Mouse (Mus musculus): ENCODE measurements at regions not wholly inside any gene's neighbourhood (a gene's known extent, or its start where the extent isn't known, plus 50 kb on each side); places are given as distances from the start of the nearest gene placed in this dataset.

DNA sequence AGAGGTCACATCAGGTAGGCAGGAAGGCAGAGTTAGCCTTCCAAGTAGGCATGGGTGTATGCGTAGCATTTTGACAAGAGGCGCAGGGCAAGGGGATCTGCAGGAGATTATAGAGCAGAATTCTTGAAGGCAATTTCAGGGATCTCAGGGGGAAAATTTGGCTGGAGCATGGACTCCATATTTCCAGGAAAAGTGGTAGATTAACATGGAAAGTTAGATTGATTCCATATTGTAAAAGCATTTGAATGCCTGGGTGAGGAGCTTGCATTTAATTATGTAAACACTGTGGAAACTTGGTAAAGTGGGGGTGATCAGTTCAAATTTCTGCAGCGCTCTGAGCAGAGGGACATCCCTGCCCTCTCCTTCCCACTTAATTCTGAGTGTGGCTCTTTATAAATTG is 146.7 kb downstream of the Pax3 start:
- Histone ChIP-seq H3K36me3 (ENCODE audit: control insufficient read depth, insufficient read depth, low read length) (no peaks in the 10 kb centered on the region), H3K4me2 (replicated peaks; ENCODE audit: low read depth, low read length) (no peak overlapping the region), H3K27ac (ENCODE audit: low read depth, low read length) (no peak overlapping the region), H3K4me1 (replicated peaks; ENCODE audit: control insufficient read depth, insufficient read depth, low read length) (no peaks in the 10 kb centered on the region), H3K9me3 (ENCODE audit: control insufficient read depth, low read length) (no peaks in the 10 kb centered on the region), H3K9ac (ENCODE audit: low read depth, low read length) (no peak overlapping the region), H3K27me3 (ENCODE audit: control insufficient read depth, insufficient read depth, low read length) (no peaks in the 10 kb centered on the region), H3K4me3 (ENCODE audit: low read depth, low read length) (no peak overlapping the region)
- 90% methylated on average over 3 of the region's 3 CpGs for WGBS
- ATAC-seq (ENCODE audit: low FRiP score) (no peak), DNase-seq (ENCODE audit: low spot score) (no peak)

DNA sequence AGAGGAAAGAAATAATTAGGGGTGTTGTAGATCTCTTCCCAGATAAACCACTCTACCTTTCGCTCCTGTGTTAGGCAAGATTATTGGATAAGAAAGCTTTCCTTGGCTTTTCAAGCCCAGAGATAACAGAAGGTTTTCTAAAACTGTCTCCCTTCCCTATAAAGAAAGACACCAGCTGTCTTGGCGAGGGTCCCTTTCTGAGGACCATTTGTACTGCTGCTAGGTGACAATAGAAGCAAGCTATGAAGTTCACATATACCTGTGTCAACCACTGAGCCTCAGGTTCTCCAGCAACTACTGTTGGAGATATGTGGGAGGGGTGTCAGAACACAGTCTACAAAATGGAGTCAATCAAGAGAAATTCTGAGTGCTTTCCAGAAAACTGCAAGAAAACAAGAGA is 164.6 kb downstream of the Pax3 start:
- DNase-seq (ENCODE audit: low spot score): no peak
- no peaks in the 10 kb centered on the region for H3K9me3 ChIP-seq (ENCODE audit: control insufficient read depth, low read length)
- H3K27ac ChIP-seq (ENCODE audit: low read depth, low read length): no peak overlapping the region
- H3K27me3 ChIP-seq (ENCODE audit: control insufficient read depth, insufficient read depth, low read length): no peaks in the 10 kb centered on the region
- no peak overlapping the region for H3K4me3 ChIP-seq (ENCODE audit: low read depth, low read length)
- H3K9ac ChIP-seq (ENCODE audit: low read depth, low read length): no peak overlapping the region
- 86% methylated on average over 2 of the region's 2 CpGs for WGBS
- no peaks in the 10 kb centered on the region for H3K4me1 ChIP-seq (replicated peaks; ENCODE audit: control insufficient read depth, insufficient read depth, low read length)
- no peak for ATAC-seq (ENCODE audit: low FRiP score)
- no peaks in the 10 kb centered on the region for H3K36me3 ChIP-seq (ENCODE audit: control insufficient read depth, insufficient read depth, low read length)
- no peak overlapping the region for H3K4me2 ChIP-seq (replicated peaks; ENCODE audit: low read depth, low read length)

DNA sequence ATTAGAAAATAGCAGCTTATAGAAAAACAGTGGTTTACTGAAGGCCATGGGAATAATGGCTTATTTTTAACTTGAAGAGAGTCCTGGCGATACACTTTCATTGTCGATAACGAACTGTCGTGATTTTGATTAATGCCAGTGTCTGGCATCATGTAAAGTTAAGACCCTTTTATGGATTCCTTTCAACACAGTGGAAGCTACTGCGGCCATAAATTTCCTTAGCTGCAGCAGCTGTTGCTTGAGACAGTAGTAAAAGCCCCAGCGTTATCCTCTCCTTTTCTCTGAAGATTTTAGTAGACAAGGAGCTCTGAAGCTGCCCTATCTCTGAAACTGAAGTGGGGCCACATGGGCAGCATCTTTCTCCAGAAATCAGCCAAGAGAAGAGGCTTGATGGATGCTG is 175.2 kb downstream of the Pax3 start:
- Histone ChIP-seq H3K27ac (ENCODE audit: low read depth, low read length) (no peak overlapping the region), H3K9ac (ENCODE audit: low read depth, low read length) (no peak overlapping the region), H3K27me3 (ENCODE audit: control insufficient read depth, insufficient read depth, low read length) (no peaks in the 10 kb centered on the region), H3K4me3 (ENCODE audit: low read depth, low read length) (no peak overlapping the region), H3K4me2 (replicated peaks; ENCODE audit: low read depth, low read length) (no peak overlapping the region), H3K36me3 (ENCODE audit: control insufficient read depth, insufficient read depth, low read length) (no peaks in the 10 kb centered on the region), H3K4me1 (replicated peaks; ENCODE audit: control insufficient read depth, insufficient read depth, low read length) (no peaks in the 10 kb centered on the region), H3K9me3 (ENCODE audit: control insufficient read depth, low read length) (no peaks in the 10 kb centered on the region)
- ATAC-seq (ENCODE audit: low FRiP score) (no peak), DNase-seq (ENCODE audit: low spot score) (no peak)
- 83% methylated on average over 6 of the region's 6 CpGs for WGBS

DNA sequence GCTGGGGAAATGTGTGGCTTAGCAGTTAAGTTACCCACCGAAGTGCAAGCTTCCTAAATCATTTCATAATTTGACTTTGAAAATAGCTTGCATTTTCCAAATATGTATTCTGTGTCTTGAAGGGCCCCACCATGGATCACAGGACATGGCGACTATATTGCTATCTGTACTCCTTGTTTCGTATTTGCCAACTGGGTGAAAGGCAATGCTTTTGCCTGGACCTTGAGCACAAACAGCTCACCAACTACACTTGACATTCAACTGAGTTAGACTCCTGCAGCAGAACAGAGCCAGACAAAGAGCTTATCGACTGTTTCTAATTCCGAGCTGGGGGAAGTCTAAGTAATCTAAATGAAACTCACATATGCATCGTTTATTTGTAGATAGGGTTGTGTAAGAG is 175.9 kb downstream of the Pax3 start:
- DNase-seq (ENCODE audit: low spot score): no peak
- Histone ChIP-seq H3K4me3 (ENCODE audit: low read depth, low read length) (no peak overlapping the region), H3K27ac (ENCODE audit: low read depth, low read length) (no peak overlapping the region), H3K36me3 (ENCODE audit: control insufficient read depth, insufficient read depth, low read length) (no peaks in the 10 kb centered on the region), H3K9me3 (ENCODE audit: control insufficient read depth, low read length) (no peaks in the 10 kb centered on the region), H3K27me3 (ENCODE audit: control insufficient read depth, insufficient read depth, low read length) (no peaks in the 10 kb centered on the region), H3K4me2 (replicated peaks; ENCODE audit: low read depth, low read length) (no peak overlapping the region), H3K9ac (ENCODE audit: low read depth, low read length) (no peak overlapping the region), H3K4me1 (replicated peaks; ENCODE audit: control insufficient read depth, insufficient read depth, low read length) (no peaks in the 10 kb centered on the region)
- 89% methylated on average over 6 of the region's 6 CpGs for WGBS
- no peak for ATAC-seq (ENCODE audit: low FRiP score)

DNA sequence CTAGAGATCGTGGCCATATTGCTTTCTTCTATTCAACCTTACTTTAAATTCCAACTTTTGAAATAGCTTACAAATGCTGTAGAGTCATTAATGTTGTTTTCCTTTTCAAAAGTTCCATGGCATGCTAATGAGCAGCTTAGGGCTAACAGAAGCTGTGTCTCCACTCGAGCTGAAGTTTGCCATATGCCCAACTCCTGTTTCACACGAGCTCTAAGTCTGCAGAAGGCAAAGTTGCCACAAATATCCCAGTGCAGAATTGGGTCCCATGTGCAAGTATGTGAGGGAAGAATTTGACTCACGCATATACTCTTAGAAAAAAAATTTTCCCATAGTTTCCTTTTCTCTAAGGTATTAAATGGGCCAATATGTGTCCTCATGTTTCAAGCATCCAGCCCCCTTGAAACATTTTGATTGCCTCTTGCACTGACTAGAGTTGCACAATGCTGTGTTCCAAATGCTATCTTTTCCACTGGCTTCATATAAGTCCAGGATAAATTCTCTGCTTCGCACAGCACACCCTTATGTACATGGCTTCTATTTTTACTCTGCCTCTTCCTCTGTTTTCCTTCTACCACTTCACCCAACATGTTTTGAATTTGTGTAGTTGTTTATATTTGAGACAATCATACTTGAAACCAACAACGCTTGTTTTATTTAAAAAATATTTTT is 178.9 kb downstream of the Pax3 start:
- Histone ChIP-seq H3K36me3 (ENCODE audit: control insufficient read depth, insufficient read depth, low read length) (no peaks in the 10 kb centered on the region), H3K4me2 (replicated peaks; ENCODE audit: low read depth, low read length) (no peak overlapping the region), H3K4me1 (replicated peaks; ENCODE audit: control insufficient read depth, insufficient read depth, low read length) (no peaks in the 10 kb centered on the region), H3K27me3 (ENCODE audit: control insufficient read depth, insufficient read depth, low read length) (no peaks in the 10 kb centered on the region), H3K27ac (ENCODE audit: low read depth, low read length) (no peak overlapping the region), H3K9me3 (ENCODE audit: control insufficient read depth, low read length) (no peaks in the 10 kb centered on the region), H3K9ac (ENCODE audit: low read depth, low read length) (no peak overlapping the region), H3K4me3 (ENCODE audit: low read depth, low read length) (no peak overlapping the region)
- no peak for ATAC-seq (ENCODE audit: low FRiP score)
- DNase-seq (ENCODE audit: low spot score): no peak
- WGBS: 83% methylated on average over 6 of the region's 6 CpGs

DNA sequence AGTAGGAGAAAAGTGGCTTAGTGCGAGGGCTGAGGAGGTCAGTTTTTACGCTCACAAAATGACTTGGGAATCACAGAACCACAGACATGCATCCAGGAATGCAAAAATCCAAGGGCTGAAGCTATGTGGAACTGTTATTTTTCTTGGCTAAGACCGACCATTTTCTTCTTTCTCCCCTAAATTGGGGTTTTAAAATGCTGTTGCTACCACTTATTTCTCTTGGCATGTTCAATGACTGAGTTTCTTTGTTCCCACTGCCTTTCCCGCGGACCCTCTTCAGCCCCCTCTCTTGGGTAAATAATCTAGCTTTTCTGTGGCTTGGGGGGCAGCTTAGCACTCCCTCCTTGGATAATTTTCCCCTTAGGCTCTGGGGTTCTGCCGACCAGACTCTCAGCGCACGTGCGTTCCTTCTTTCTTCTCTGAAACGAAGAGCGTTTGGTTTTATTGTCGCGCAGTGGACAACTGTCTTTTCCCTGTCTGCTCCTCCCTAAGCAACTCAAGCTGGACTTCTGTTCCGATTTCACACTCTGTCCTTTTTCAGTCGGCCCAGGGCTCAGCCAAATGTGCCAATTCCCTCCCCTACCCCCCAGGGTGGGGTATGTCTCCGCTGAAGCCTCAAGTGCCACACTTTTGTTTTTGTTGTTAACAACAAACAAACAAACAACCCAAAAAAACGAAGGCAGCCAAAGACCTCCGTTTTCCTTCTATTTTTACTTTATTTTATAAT is 180.2 kb downstream of the Pax3 start:
- no peak overlapping the region for H3K4me2 ChIP-seq (replicated peaks; ENCODE audit: low read depth, low read length)
- ATAC-seq (ENCODE audit: low FRiP score) (no peak), DNase-seq (ENCODE audit: low spot score) (peak; percentile 22)
- H3K27ac ChIP-seq (ENCODE audit: low read depth, low read length): no peak overlapping the region
- no peaks in the 10 kb centered on the region for H3K4me1 ChIP-seq (replicated peaks; ENCODE audit: control insufficient read depth, insufficient read depth, low read length)
- H3K4me3 ChIP-seq (ENCODE audit: low read depth, low read length): no peak overlapping the region
- H3K9ac ChIP-seq (ENCODE audit: low read depth, low read length): no peak overlapping the region
- H3K9me3 ChIP-seq (ENCODE audit: control insufficient read depth, low read length): no peaks in the 10 kb centered on the region
- no peaks in the 10 kb centered on the region for H3K36me3 ChIP-seq (ENCODE audit: control insufficient read depth, insufficient read depth, low read length)
- H3K27me3 ChIP-seq (ENCODE audit: control insufficient read depth, insufficient read depth, low read length): no peaks in the 10 kb centered on the region
- 47% methylated on average over 18 of the region's 18 CpGs for WGBS

DNA sequence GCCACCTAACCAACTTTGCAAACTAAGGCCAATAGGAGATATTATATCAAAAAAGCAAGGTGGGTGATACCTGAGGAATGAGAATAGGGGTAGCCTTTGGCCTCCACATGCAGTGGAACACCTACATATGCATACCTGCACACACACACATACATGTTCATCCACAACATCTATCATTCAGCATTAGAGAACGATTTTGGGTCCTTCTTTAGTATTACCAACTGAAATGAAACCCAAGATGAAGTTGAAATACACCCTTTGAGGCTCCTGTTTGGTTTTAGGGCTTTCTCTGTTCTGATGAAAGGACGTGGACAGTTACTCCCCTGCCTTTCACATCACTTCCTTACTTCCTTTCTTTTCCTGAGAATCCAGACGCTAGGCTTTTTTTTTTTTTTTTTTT is 180.9 kb downstream of the Pax3 start:
- no peak for DNase-seq (ENCODE audit: low spot score)
- 55% methylated on average over 3 of the region's 3 CpGs for WGBS
- Histone ChIP-seq H3K27ac (ENCODE audit: low read depth, low read length) (no peak overlapping the region), H3K4me3 (ENCODE audit: low read depth, low read length) (no peak overlapping the region), H3K36me3 (ENCODE audit: control insufficient read depth, insufficient read depth, low read length) (no peaks in the 10 kb centered on the region), H3K27me3 (ENCODE audit: control insufficient read depth, insufficient read depth, low read length) (no peaks in the 10 kb centered on the region), H3K9me3 (ENCODE audit: control insufficient read depth, low read length) (no peaks in the 10 kb centered on the region), H3K4me2 (replicated peaks; ENCODE audit: low read depth, low read length) (no peak overlapping the region), H3K9ac (ENCODE audit: low read depth, low read length) (no peak overlapping the region), H3K4me1 (replicated peaks; ENCODE audit: control insufficient read depth, insufficient read depth, low read length) (no peaks in the 10 kb centered on the region)
- ATAC-seq (ENCODE audit: low FRiP score): no peak

DNA sequence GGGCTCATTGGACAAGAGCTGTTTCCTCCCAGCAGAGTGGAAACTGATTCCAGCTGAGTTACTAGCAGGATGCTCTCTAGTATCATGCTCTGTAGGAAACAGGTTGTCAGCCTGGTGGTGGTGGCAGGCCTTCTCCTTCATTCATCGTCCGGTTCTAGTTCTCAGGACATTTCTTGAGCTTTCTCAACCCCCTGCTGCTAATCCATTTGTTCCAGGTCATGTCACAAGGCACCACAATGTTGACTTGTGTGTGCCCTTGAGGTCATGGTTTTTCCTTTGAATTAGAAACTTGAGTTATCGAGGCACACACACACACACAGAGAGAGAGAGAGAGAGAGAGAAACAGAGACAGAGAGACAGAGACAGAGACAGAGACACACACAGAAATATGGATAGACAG is 183.5 kb downstream of the Pax3 start:
- Histone ChIP-seq H3K4me3 (ENCODE audit: low read depth, low read length) (no peak overlapping the region), H3K9ac (ENCODE audit: low read depth, low read length) (no peak overlapping the region), H3K27ac (ENCODE audit: low read depth, low read length) (no peak overlapping the region), H3K9me3 (ENCODE audit: control insufficient read depth, low read length) (no peaks in the 10 kb centered on the region), H3K4me2 (replicated peaks; ENCODE audit: low read depth, low read length) (no peak overlapping the region), H3K36me3 (ENCODE audit: control insufficient read depth, insufficient read depth, low read length) (no peaks in the 10 kb centered on the region), H3K4me1 (replicated peaks; ENCODE audit: control insufficient read depth, insufficient read depth, low read length) (no peaks in the 10 kb centered on the region), H3K27me3 (ENCODE audit: control insufficient read depth, insufficient read depth, low read length) (no peaks in the 10 kb centered on the region)
- DNase-seq (ENCODE audit: low spot score): no peak
- ATAC-seq (ENCODE audit: low FRiP score): no peak
- whole genome bisulfite sequencing: 14% methylated on average over 3 of the region's 3 CpGs

DNA sequence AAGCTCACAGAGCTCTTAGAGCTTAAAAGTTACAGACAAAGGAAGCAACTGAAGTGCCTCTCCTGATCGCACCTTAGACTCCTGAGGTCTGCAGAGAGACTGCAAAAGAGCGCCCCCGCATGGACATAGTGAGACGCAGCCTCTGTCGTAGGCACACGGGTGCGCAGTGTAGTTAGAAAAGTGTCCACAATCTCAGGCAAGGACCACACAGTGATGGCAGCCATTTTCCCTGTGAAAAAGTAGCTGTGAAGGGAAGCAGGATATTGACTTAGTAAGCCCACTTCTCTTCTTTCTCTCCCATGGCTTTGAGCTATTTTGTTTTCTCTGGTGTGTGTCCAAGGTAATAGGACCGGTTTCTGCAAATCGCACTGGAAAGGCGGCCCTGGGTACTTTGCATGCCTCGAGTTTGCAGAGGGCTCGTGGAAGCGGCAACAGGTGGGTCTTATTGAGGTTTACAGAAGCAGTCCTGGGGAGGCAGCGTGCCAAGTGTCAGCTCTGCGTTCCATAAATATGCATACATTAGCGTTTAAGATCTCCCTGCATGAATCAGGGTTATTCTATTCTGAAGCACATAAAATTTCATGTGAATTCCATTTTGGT is 188.0 kb downstream of the Pax3 start:
- Histone ChIP-seq H3K27me3 (ENCODE audit: control insufficient read depth, insufficient read depth, low read length) (no peaks in the 10 kb centered on the region), H3K4me2 (replicated peaks; ENCODE audit: low read depth, low read length) (no peak overlapping the region), H3K4me3 (ENCODE audit: low read depth, low read length) (no peak overlapping the region), H3K27ac (ENCODE audit: low read depth, low read length) (no peak overlapping the region), H3K9ac (ENCODE audit: low read depth, low read length) (no peak overlapping the region), H3K9me3 (ENCODE audit: control insufficient read depth, low read length) (no peaks in the 10 kb centered on the region), H3K36me3 (ENCODE audit: control insufficient read depth, insufficient read depth, low read length) (no peaks in the 10 kb centered on the region), H3K4me1 (replicated peaks; ENCODE audit: control insufficient read depth, insufficient read depth, low read length) (no peaks in the 10 kb centered on the region)
- DNase-seq (ENCODE audit: low spot score): peak; percentile 73
- 39% methylated on average over 16 of the region's 16 CpGs for WGBS
- ATAC-seq (ENCODE audit: low FRiP score): no peak

All from hindbrain, embryonic 11.5 days (tissue).